Comparison of ENCODE assay signal across 19 mouse cellular contexts in genomic region chr7:75865026-75865425, GRCm38 (mm10).
"Had no signal": no experiment of that assay in that cellular context is flagged by ENCODE, and none has a peak within 500 bp of the region (broad histone marks: within the 10 kb centered on the region; RNA-seq: fewer than 3 reads in every experiment).

No protein-coding gene starts in this region.

- H3K4me1 ChIP-seq: limb, embryonic 10.5 days; limb, embryonic 13.5 days; midbrain, embryonic 10.5 days; stomach, embryonic 15.5 days had no signal

- H3K9ac ChIP-seq: limb, embryonic 13.5 days; liver, embryonic 12.5 days; midbrain, embryonic 13.5 days; neural tube, embryonic 13.5 days; stomach, embryonic 15.5 days had no signal

- H3K27ac ChIP-seq: kidney, postnatal 0 days; layer of hippocampus, adult 2 months; limb, embryonic 10.5 days; limb, embryonic 13.5 days; liver, embryonic 12.5 days; midbrain, embryonic 10.5 days; midbrain, embryonic 13.5 days; neural tube, embryonic 13.5 days; stomach, embryonic 15.5 days had no signal

- ATAC-seq: intestine, postnatal 0 days; liver, embryonic 12.5 days; midbrain, embryonic 13.5 days; midbrain, embryonic 16.5 days had no signal

- H3K4me3 ChIP-seq: layer of hippocampus, adult 2 months; limb, embryonic 10.5 days; limb, embryonic 13.5 days; liver, embryonic 12.5 days; midbrain, embryonic 10.5 days; midbrain, embryonic 13.5 days; myocyte; neural tube, embryonic 13.5 days; stomach, embryonic 15.5 days had no signal

- H3K4me2 ChIP-seq: limb, embryonic 13.5 days; liver, embryonic 12.5 days; midbrain, embryonic 13.5 days; neural tube, embryonic 13.5 days; stomach, embryonic 15.5 days had no signal

- DNase-seq: kidney, adult 2 months; layer of hippocampus, adult 9-11 months; liver; retina, postnatal 1 day; right cerebral cortex, postnatal 25 days; spleen, adult 18-20 months; thymus, postnatal 25 days had no signal

- H3K27me3 ChIP-seq: limb, embryonic 13.5 days; liver, embryonic 12.5 days; midbrain, embryonic 13.5 days; neural tube, embryonic 13.5 days; stomach, embryonic 15.5 days had no signal

- H3K9me3 ChIP-seq: limb, embryonic 10.5 days; limb, embryonic 13.5 days; midbrain, embryonic 13.5 days; stomach, embryonic 15.5 days had no signal
